Mouse (Mus musculus): ENCODE data around the gene Zfp606. TPM values are rescaled to one million over a fixed set of nuclear protein-coding genes. Genes with fewer than 3 reads are reported as not detected.

The Zfp606 gene
- total RNA-seq (2021), result 10 to 100 TPM; 12.4 to 13.0 TPM
- long read RNA-seq, experiment 1, full-length matches to known transcripts, result 10 of 14 reads
- long read RNA-seq, experiment 1, partial matches to known transcripts, result 1 of 14 reads
- long read RNA-seq, experiment 1, other reads (novel, unspliced or antisense), result 3 of 14 reads
- long read RNA-seq, experiment 2, full-length matches to known transcripts, result 7 of 12 reads
- long read RNA-seq, experiment 2, partial matches to known transcripts, result 2 of 12 reads
- long read RNA-seq, experiment 2, other reads (novel, unspliced or antisense), result 3 of 12 reads

DNA sequence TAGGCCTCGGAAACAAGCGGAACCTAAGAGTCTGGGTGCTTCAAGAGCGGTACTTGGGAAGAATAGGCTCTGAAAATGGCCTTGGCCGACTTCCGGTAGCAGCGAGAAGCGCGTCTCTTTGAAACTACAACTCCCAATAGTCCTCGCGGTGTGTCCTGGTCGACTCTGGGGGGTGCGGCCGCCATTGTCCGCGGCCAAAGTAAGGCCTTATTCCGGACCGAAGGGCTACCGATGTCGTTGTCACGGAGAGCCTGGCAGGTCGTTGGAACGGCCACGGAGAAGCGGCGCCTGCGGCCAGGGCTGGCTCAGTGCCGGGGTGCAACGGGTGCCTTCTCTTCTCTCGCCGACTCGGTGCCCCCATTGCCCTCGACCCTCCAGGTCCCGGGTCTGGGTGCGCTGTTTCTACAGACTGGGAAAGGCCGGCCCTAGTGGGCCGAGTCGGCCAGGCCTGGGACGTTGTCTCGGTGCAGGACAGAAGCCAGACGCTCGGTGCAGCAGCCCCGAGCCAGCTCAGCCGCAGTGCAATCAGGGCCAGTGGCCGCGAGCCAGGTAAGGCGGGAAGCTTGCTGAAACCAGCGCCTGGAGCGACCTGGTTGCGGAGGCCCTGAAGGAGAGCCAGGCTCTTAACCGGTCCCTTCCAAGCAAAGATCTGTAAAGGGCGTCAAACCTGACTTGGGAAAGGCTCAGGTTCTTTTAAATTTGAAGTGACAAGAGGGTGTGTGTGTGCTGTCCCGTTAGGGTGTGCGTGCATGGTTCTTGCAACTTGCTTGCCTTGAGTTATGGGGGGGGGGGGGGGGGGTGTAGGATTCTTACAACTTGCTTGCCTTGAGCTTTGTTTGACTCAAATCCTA lies at the start of gene Zfp606:
Gene Zfp606, plus strand, starts transcription at position 136 of the 851 bp plus-strand sequence.
- peak; percentile 89 to 95 for DNase-seq (ENCODE audit: low spot score in 2 of 2)
- intact Hi-C loops (cut with DNase I), result loop anchor here (5.0 kb wide), 1 partner anchor 56 kb away; the partner anchor contains the start of gene Zfp551

- intact Hi-C loops (cut with DNase I), result loop anchor here (5.0 kb wide), 1 partner anchor 57 kb away; the partner anchor contains the start of gene Zfp551
- no peak for DNase-seq (ENCODE audit: low spot score in 2 of 2)
Observed at GRCm38 (mm10) chr7:12479009-12479346, 885 bp downstream of the Zfp606 start.

- DNase-seq (ENCODE audit: low spot score in 2 of 2), result no peak
- intact Hi-C loops (cut with DNase I), result loop anchor here (5.0 kb wide), 1 partner anchor 57 kb away; the partner anchor contains the start of gene Zfp551
Observed at GRCm38 (mm10) chr7:12479525-12479924, 1.4 kb downstream of the Zfp606 start.

- intact Hi-C loops (cut with DNase I), result no loop called here
Observed at GRCm38 (mm10) chr7:12483771-12484170, 5.7 kb downstream of the Zfp606 start.

DNA sequence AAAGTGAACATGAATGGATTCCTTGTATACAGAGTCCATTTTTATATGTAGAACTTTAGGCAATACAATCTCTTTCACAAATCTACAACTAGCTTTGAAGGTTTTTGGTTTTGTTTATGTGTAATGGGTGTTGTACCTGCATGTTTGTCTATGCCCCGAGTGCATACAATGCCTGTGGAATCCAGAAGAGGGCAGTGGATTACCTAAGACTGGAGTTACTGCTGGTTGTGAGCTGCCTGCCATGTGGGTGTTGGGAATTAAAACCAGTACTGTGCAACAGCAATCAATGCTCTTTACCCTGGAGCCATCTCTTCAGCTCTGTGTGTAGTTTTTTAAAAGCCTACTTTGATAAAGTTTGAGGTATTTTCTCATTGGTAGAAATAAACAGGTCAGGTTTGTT lies 7.9 kb downstream of the Zfp606 start:
- peak in 1 of 2 experiments; percentile 17 for DNase-seq (ENCODE audit: low spot score in 2 of 2)
- intact Hi-C loops (cut with DNase I), result loop anchor here (5.0 kb wide), 1 partner anchor 426 kb away; no protein-coding TSS in a partner anchor

More at GRCm38 (mm10) chr7:12483771-12484170, 5.7 kb downstream of the Zfp606 start:
- no peak for DNase-seq (ENCODE audit: low spot score in 2 of 2)

- no peak for DNase-seq (ENCODE audit: low spot score in 2 of 2)
- intact Hi-C loops (cut with DNase I), result loop anchor here (5.0 kb wide), 1 partner anchor 426 kb away; no protein-coding TSS in a partner anchor
Observed at GRCm38 (mm10) chr7:12486691-12487090, 8.6 kb downstream of the Zfp606 start.

DNA sequence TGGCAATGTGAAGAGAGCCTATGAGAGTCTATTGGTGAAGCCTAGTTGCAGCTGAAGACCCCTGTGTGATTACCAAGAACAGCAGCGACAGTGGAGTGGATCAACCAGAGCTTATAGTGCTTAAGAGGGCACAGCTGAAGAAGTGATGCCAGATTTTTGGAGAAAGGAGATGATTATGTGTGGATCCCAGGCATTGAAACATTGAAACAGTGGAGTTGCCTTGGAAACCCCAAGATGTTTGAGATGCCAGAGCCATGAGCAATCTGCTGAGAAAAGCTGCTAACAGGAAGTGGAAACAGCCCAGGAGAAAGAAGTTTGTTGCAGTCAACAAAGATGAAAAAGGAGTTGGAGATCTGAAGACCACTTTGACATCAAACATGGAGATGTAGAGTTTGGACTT lies 32.8 kb downstream of the Zfp606 start:
- intact Hi-C loops (cut with DNase I), result no loop called here
- no peak for DNase-seq (ENCODE audit: low spot score in 2 of 2)

DNA sequence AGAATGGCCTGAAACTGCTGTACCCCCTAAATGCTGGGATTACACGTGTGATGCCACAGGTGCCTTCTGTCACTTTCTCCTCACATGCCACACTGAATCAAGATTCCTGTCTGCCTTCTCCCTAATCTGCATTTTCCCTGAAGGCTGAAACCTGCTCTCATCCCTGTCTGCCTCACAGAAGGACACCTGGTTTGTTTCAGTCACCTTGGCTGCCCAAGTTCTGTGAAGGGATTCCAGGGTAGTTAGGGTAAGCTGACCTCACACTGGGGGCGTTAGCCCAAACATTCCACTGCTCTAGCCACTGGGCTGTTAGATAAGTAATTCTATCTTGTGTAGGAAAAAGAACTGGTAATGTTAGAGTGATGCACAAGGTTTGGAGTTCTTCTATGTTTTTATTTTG lies 34.1 kb downstream of the Zfp606 start, which contains the start of gene 2900092C05Rik:
Gene 2900092C05Rik, plus strand, starts transcription at position 301 of the 400 bp plus-strand sequence.
- intact Hi-C loops (cut with DNase I), result no loop called here
- DNase-seq (ENCODE audit: low spot score in 2 of 2), result no peak

Other genes starting within 250 kb of the Zfp606 start
- gene Vmn1r81, start 210.0 kb upstream of the Zfp606 start, total RNA-seq (2021), result not detected
- not detected for gene Vmn1r82, start 177.9 kb upstream of the Zfp606 start, total RNA-seq (2021)
- gene Vmn1r83, start 148.8 kb upstream of the Zfp606 start, total RNA-seq (2021), result under 1 TPM in 1 of 2 experiments, not detected in 1; 0.11 TPM
- not detected for gene Vmn1r84, start 109.0 kb upstream of the Zfp606 start, total RNA-seq (2021)
- gene Zfp551, start 55.5 kb upstream of the Zfp606 start, total RNA-seq (2021), result 1 to 10 TPM; 6.6 to 7.7 TPM
- not detected for gene 2900092C05Rik, start 34.2 kb downstream of the Zfp606 start, total RNA-seq (2021)
- under 1 TPM; 0.02 to 0.04 TPM for gene Vmn2r53, start 130.5 kb downstream of the Zfp606 start, total RNA-seq (2021)
- not detected for gene Vmn2r54, start 162.0 kb downstream of the Zfp606 start, total RNA-seq (2021)
- gene Vmn2r55, start 206.7 kb downstream of the Zfp606 start, total RNA-seq (2021), result not detected